Mouse (Mus musculus): ENCODE measurements around the gene Gm20929. TPM values are rescaled to one million over a fixed set of nuclear protein-coding genes. Genes with fewer than 3 reads are reported as not detected.
"Not testable (repeated sequence)": the region's sequence is repeated elsewhere in the genome, so short reads cannot be mapped to it uniquely, and the experiment has no call there.

Gene Gm20929
- total RNA-seq (2021) = not detected in 2 replicates
- long read RNA-seq, experiment 1 = 0 reads
- long read RNA-seq, experiment 2 = 0 reads

DNA sequence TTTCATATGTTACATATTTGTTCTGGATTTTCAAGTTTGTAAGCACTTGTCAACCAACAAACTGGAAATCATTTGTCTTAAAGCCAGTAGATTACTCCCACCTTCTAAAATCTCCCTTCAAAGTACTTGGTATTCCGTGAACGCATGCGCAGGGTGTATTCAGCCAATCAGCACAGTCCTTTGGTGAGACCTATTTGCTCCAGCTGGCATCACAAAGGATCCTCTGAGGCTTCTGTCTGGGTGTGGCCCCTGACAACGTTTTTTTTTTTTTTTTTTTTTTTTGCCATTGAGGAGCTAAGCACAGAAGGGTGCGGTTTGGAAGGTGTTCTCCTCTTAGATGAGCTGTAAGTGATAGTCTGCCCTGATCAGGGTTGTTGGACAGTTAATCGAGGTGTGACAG, at the start of gene Gm20929:
Gene Gm20929, plus strand, starts transcription at position 301 of the 400 bp plus-strand sequence.
- not testable (repeated sequence) for DNase-seq
